Mouse (Mus musculus) CD4-positive, CD25-positive, alpha-beta regulatory T cell, adult 2 months (primary cell): ENCODE results near the gene Gys1.
A peak's percentile ranks its signal among the peaks of the same experiment; 100 is the strongest.
"Not testable (repeated sequence)": the region's sequence is repeated elsewhere in the genome, so short reads cannot be mapped to it uniquely, and the experiment has no call there.

Experiments used
- DNase-seq: peaks from one replicate; pipeline ENCODE4 v3.0.0-alpha.2; 2012; ENCODE audit warnings: low read depth, low spot score

The Gys1 gene

GRCm38 (mm10) chr7:45434203-45435015, at the start of gene Gys1:
Gene Gys1, plus strand, starts transcription at chr7:45434844.
- peak; percentile 100 for DNase-seq

DNA sequence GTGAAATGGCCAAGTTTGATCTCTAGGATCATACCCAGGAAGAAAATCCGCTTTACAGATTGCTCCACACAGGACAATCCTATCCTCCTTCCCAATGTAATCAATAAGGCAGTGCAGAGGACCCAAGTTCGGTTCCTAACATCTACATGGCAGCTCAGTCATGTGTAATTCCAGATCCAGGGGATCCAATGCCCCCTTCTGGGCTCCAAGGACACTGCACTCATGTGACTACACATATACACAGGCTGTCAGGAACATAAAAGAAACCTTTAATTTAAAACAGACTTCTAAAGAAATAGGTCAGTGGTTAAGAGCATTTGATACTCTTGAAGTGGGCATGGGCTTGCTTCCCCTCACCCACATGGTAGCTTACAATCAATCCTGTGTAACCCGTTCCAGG, 48.6 kb upstream of the Gys1 start:
- no peak for DNase-seq

DNA sequence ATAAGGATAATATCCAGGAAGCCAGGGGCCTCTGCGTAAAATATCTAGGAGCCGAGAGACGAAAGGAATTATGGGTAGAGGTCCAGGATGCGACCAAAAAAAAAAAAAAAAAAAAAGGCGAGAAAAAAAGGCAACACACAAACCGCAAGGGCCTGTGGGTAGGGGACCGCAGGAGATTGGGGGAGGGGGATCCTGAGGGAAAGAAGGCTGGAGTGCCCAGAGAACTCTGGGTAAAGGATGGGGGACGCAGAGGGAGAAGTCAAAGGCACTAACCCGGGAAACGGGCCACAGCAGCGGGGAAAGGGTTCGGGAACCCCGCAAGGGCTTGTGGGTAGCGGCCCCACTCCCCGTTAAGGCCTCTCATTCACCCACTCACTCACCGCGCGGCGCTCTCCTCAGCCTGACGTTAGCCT, 39.5 kb upstream of the Gys1 start:
- no peak for DNase-seq

DNA sequence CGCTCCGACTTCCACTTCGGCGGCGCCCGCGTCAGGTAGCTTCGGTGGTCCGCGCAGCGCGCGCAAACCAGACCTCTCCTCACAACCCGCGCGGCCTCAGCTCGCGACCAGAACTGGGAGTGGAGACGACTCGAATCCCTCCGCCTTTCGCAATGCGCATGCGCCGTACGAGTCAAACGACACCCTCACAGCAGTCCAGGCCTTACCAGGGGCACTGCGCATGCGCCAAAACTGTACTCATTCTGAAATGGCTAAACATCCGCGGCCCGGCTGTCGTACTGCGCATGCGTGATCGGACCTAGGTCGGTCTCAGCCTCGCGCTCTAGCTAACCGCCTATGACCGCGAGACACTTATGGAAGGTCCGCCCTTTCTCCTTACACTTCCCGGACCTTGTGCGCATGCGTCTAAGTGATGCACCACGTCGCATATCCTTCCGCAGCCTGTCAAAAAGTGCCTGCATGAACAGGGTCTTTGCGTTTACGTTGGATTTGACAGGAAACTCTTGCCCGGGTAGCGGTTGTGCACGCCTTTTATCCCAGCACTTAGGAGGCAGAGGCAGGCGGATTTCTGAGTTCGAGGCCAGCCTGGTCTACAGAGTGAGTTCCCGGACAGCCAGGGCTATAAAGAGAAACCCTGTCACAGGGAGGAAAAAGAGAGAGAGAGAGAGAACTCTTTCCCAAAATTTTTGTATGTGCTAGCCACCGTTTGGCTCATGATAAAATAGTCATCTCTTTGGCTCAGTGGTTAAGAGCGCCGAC, 38.9 kb upstream of the Gys1 start, which contains the start of gene Snrnp70:
Snrnp70 (minus strand) TSS at position 165 of the 759 bp plus-strand sequence.
- peak; percentile 100 for DNase-seq

DNA sequence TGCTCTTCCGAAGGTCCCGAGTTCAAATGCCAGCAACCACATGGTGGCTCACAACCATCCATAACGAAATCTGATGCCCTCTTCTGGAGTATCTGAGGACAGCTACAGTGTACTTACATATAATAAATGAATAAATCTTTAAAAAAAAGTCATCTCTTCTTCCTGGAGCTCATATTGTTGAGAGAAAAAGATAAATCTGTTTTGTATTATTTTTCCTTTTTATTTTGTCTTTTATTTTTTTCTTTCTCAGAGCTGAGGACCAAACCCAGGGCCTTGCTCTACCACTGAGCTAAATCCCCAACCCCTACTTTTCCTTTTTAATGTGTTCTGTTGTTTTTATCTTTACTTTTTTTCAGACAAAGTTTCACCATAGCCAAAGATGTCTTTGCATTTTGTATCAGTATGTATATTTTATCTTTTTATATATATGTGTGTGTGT, 38.3 kb upstream of the Gys1 start:
- not testable (repeated sequence) for DNase-seq

DNA sequence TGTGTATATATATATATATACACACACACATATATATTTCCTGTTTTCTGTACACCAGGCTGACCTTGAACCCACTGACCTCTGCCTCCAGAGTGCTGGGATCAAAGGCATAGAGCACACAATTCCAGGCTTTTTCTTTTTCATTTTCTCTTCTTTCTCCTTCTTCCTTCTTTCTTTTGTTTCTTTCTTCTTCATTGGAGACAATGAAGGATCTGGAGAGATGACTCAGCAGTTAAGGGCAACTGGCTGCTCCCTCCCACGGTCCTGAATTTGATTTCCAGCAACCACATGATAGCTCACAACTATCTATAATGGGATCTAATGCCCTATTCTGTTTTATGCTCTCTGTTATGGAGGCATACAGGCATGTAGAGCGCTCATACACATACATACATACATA, 37.9 kb upstream of the Gys1 start:
- no peak for DNase-seq

GRCm38 (mm10) chr7:45401521-45402085, 33.0 kb upstream of the Gys1 start:
- DNase-seq, result no peak

GRCm38 (mm10) chr7:45403532-45404261, 30.9 kb upstream of the Gys1 start:
- DNase-seq, result peak; percentile 89

DNA sequence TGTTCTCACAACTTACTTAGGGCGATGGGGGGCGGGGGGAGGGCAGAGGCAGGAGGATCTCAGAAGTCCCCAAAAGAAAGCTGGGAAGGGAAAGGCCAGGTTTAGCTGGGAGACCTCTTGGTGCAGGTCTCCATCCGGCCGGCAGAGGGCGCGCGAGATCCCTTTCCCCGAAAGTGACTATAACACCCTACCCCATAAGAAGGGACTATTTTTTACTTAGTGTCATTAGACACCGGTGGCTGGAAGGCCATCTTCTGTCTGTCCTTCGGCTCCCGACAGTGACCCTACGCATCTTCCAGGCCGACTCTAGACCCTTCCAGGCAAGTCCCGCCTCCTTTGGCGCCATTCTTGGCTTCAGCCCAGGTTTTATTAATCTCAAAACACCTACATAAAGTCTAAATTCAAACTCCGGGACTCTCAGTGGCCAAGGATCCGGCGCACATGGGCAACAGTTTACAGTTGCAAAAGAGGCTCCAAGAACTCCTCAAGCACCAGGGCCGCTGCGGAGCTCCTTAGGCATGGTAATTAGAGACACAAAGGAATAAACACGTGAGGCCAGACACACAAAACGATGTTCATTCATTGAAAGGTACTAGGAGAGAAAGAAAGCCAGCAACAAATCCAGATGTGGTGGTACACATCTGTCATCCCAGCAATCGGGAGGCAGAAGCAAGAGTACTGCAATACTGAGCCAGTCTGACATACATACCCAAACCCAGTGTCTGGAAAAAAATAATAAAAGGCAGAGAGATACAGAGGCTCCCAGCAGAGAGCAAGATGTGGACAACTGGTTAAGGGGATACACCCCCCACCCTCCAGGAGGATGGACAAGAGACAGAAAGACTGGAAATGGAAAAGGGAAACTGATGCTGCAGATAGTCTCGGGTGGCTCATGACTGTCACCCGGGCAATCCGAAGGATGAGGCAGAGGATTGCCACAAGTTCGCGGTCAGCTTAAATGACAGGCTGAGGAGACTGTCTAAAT, 29.3 kb upstream of the Gys1 start, which contains the start of gene Kcna7:
Kcna7 (plus strand) TSS at position 563 of the 985 bp plus-strand sequence.
- DNase-seq, result peak; percentile 74

DNA sequence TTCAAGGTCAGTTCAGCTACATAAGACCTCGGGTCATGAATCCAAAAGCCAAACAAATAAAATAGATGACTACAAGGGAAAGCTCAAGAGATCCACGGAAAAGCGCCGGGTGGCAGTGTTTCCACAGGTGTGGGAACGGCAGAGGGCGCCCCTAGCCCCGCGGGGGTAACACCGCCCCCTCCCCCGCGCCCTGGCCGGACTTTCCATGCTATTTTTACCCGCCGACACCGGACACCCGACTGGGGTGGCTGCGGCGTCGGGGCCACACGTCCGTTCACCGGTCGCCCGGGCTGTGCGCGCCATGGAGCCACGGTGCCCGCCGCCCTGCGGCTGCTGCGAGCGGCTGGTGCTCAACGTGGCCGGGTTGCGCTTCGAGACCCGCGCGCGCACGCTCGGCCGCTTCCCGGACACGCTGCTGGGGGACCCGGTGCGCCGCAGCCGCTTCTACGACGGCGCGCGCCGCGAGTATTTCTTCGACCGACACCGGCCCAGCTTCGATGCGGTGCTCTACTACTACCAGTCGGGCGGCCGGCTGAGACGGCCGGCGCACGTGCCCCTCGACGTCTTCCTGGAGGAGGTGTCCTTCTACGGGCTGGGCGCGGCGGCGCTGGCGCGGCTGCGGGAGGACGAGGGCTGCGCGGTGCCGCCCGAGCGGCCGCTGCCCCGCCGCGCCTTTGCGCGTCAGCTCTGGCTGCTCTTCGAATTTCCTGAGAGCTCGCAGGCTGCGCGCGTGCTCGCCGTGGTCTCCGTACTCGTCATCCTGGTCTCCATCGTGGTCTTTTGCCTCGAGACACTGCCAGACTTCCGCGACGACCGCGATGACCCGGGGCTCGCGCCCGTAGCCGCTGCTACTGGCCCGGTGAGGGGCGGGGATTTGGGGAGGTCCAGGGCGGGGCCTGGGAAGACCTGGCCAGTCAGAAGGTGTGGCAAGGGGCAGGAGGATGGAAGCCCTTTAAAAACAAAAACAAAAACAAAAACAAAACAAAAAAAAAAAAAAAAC, 28.2 kb upstream of the Gys1 start:
- peak; percentile 37 for DNase-seq

DNA sequence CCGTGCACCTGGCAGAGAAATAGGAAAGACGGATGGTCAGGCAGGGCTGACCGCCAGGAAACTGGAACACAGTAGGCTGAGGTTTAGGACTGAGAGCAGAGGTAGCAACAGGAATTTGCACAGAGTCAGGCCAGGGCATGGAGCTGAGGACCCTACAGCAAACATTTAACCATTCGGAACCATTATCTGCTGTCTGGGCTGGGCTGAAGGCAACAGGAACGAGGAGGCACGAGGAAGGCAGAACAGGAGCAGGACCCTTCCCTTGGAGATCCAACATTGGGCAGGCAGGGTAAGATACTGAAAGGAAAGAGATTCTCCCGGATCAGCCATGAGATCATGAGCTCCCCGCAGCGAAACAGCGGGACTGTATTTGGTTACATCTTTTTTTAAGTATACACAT, 26.8 kb upstream of the Gys1 start:
- DNase-seq, result no peak

DNA sequence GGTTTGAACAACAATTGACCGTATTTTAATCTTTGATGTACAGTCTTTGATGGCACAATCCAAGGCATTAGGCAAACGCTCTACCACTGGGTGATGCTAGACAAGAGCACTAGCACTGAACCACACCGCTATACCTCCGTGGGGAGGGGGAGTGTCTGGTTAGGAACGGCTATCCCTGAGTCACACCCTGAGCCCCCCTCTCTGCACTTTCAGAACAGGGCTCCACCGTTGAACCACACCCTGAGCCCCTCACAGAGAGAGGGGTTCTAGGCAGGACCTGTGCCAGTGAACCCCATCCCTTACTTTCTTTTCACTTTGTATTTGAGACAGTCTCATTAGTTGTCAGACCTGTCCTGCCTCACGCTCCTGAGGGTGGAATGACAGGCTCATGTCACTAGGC, 26.3 kb upstream of the Gys1 start:
- DNase-seq, result no peak

DNA sequence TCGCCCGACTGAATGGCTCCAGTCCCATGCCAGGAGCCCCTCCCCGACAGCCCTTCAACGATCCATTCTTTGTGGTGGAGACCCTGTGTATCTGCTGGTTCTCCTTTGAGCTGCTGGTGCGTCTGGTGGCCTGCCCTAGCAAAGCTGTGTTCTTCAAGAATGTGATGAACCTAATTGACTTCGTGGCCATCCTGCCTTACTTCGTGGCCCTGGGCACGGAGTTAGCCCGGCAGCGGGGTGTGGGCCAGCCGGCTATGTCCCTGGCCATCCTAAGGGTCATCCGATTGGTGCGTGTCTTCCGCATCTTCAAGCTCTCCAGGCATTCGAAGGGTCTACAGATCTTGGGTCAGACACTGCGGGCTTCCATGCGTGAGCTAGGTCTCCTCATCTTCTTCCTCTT, 25.7 kb upstream of the Gys1 start:
- DNase-seq, result no peak

- no peak for DNase-seq
These were observed 25.0 kb upstream of the Gys1 start for GRCm38 (mm10) chr7:45409497-45410163.

DNA sequence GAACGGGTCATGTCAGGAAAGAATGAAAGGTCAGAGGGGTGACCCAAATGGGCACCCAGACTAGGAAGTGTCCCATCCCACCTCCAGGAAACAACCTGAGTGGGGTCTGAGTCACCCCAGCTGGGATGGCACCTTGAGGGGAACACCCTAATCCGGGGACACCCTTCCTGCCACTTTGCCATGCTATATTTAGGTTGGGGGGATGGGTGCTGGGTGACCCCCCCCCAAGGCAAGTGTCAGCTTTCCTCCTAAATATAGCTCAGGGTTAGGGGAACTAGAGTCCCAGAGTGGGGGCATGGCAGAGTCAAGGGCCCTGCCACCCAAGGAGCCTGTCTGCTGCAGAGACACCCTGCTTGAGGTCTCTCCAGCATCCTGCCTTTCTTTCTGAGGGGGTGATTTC, 22.2 kb upstream of the Gys1 start:
- DNase-seq, result no peak

DNA sequence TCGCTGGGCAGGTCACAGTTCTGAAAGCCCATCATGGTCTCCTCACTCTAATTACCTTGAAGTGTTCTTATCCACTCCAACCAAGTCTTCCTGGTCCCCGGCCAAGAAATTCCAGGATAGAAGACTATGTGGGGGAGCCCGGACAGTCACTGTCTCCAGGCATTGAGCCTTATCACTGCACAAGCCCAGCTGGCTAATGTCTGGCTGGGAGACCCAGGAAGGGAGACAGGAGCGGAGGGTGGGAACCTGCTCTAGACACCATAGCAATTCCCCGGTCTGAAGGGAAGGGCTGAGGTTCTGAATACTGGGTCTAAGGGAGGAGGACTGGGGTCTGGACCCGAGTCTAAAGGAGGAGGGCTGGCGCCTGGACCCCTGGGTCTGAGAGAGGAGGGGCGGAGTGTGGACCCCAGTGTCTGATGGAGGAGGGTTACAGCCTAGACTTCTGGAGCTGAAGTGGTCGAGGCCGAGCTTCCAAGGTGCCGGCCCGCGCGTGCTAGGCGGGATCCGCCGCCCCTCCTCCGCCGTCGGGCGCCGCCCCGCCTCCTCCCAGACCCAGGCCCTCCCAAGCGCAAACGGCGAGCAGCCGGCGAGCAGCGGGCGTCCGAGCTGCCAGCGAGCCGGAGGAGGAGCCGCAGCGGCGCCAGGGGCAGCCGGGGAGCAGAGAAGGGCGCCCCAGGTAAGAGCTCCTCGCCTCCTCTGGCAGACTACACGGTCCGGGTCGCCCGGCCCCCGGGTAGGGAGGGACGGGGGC, 21.4 kb upstream of the Gys1 start, which contains the start of gene Ntf5:
Ntf5 (plus strand) TSS at position 583 of the 751 bp plus-strand sequence.
- peak; percentile 40 for DNase-seq

DNA sequence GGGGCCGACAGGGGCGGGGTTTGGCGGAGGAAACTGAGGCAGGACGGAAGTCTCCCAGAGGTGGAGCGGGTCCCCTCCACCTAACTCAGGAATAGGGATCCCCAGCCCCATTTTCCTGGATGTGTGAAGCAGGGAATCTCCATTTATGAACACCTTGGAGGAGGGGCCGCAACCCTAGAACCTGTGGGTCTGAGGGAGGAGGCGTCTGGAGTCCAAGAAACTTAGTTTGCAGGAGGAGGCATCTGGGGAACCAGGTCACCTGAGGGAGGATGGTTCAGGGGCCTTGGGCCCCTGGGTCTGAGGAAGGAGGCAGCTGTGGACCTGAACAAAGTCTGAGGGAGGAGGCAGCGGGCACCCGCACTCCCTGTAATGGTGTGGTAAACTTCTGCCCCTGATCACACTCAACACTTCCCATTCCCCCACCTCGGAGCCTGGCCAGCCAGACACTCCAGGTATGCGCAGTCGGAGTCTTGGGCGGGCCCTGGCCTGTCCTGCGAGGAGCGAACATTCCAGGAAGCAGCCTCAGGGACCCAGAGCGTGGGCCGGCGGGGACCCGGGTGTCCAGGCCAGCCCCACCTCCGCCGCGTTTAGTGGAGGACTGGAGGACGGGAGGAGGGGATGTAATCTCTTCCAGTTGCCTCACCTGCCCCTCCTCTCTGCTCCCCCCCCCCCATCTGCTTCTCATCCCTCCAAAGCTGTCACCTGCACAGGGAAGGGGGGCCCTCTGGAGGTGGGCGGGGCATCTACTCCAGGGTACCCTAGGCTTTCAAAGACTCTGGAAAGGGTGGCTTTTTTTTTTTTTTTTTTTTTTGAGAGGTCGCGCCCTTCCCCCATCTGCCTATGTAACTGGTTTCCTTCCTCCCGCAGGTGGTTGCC, 20.5 kb upstream of the Gys1 start:
- DNase-seq, result peak; percentile 27
